Mouse (Mus musculus) stomach, postnatal 0 days (tissue): ENCODE results near the gene Irgq.

Experiments used
- CTCF ChIP-seq: IDR thresholded peaks from 2 replicates; pipeline ENCODE4 v1.5.1; 2016; ENCODE audit warnings: antibody characterized with exemption, low read depth, mild to moderate bottlenecking, moderate library complexity
- EP300 ChIP-seq: optimal IDR thresholded peaks from 2 replicates; pipeline ENCODE3; 2016; ENCODE audit warnings: antibody characterized with exemption

DNA sequence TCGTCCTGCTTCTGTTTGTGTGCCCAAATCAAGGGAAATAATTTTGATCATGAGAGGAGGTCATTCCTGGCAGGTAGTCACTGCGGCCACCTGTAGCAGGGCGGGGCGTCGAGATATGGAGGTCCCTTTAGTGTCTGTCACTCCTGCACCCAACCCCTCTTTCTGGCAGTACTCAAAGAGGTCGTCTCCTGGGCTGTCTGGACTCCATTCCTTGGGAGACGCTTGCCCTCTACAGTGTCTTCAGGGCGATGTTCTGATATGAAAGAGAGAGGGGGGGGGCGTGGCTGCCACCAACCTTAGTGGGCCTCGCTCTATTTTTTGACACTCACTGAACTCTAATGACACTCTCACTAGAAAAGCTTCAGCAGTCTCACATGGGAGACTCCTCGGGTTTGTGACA lies 909 bp upstream of the Irgq start:
- TF ChIP-seq CTCF (no peak), EP300 (no peak)
